26 mouse cellular contexts compared by ENCODE assay signal in genomic region chr2:25765269-25765668, GRCm38 (mm10). TPM values are rescaled to one million over a fixed set of nuclear protein-coding genes. Genes with fewer than 3 reads are reported as not detected.
"Had no signal": no experiment of that assay in that cellular context is flagged by ENCODE, and none has a peak within 500 bp of the region (broad histone marks: within the 10 kb centered on the region; RNA-seq: fewer than 3 reads in every experiment).

Gene Lcn3, plus strand, starts transcription at chr2:25765569.

- H3K4me3 ChIP-seq: liver, embryonic 12.5 days; midbrain, embryonic 10.5 days; midbrain, embryonic 13.5 days; myocyte; neural tube, embryonic 13.5 days; neural tube, embryonic 15.5 days had no signal

- H3K9ac ChIP-seq: liver, embryonic 12.5 days; liver, embryonic 14.5 days; midbrain, embryonic 13.5 days; neural tube, embryonic 13.5 days; neural tube, embryonic 15.5 days had no signal

- H3K36me3 ChIP-seq: liver, embryonic 12.5 days; midbrain, embryonic 10.5 days; midbrain, embryonic 13.5 days; neural tube, embryonic 13.5 days; neural tube, embryonic 15.5 days had no signal

- ATAC-seq: liver, embryonic 12.5 days; midbrain, embryonic 13.5 days; midbrain, embryonic 16.5 days had no signal

- H3K27ac ChIP-seq: liver, embryonic 12.5 days; liver, embryonic 14.5 days; midbrain, embryonic 10.5 days; midbrain, embryonic 13.5 days; neural tube, embryonic 13.5 days; neural tube, embryonic 15.5 days had no signal

- H3K4me1 ChIP-seq: liver, embryonic 12.5 days; midbrain, embryonic 10.5 days; midbrain, embryonic 13.5 days; neural tube, embryonic 13.5 days; neural tube, embryonic 15.5 days had no signal

- DNase-seq: lung, adult 18-20 months; lung, postnatal 10 days; lung, postnatal 4 days; retina, postnatal 1 day; right cerebral cortex, adult 18-20 months; right cerebral cortex, postnatal 25 days; right cerebral cortex, postnatal 4 days; spleen, adult 18-20 months; thymus, adult 18-20 months; thymus, postnatal 14 days; thymus, postnatal 36 days had no signal

- H3K27me3 ChIP-seq: neural tube, embryonic 13.5 days; neural tube, embryonic 15.5 days had no signal

- H3K4me2 ChIP-seq: liver, embryonic 12.5 days; midbrain, embryonic 13.5 days; neural tube, embryonic 13.5 days; neural tube, embryonic 15.5 days had no signal

- H3K9me3 ChIP-seq: liver, embryonic 12.5 days; midbrain, embryonic 10.5 days; midbrain, embryonic 13.5 days; neural tube, embryonic 13.5 days; neural tube, embryonic 15.5 days had no signal

RNA-seq across cellular contexts. Expression of gene Lcn3, which starts in this region (rescaled TPM):
- polyA plus RNA-seq: liver, adult 2 months; liver, embryonic 12.5 days; liver, embryonic 14.5 days; liver, embryonic 16.5 days; lung, embryonic 16.5 days; midbrain, embryonic 10.5 days; midbrain, embryonic 13.5 days; midbrain, embryonic 16.5 days; myocyte; neural tube, embryonic 11.5 days; neural tube, embryonic 13.5 days; neural tube, embryonic 15.5 days; small intestine, adult 2 months; stomach, embryonic 14.5 days; stomach, embryonic 16.5 days had no signal
